Mouse (Mus musculus): ENCODE measurements at regions not wholly inside any gene's neighbourhood (a gene's known extent, or its start where the extent isn't known, plus 50 kb on each side); places are given as distances from the start of the nearest gene placed in this dataset.

DNA sequence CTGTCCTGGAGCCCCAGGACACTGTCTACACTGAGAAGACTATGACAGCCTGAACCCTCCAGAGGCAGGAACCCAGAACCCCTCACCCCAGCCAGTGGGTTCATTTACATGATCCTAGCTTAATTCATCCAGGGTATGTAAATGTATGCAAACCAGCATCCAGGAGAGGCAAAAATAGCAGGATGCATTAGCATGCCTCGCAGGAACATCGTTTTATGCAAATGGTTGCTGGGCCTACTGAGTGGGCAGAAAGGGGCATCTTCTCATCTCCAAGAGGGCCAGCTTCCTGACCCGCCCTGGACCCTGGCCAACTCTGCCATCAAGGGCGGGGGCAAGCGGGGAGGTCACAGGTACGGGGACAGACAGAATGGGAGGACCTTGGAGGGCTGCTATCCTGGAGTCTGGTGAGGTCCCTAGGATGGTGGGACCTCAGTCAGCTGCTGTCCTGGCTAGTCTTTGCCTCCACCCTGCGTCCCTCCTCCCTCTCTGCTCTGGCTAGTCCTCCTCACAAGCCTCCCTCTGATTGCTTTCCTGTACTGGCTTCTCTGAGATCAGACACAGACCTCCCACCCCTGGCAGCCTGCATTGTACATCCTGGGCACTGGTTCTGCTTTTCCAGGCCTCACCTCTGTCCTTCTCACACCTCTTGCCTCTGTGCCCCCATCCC is 52.2 kb upstream of the Gm26897 start:
- DNase-seq (ENCODE audit: low read depth, low spot score): no peak
- WGBS: 63% methylated on average over 7 of the region's 7 CpGs

DNA sequence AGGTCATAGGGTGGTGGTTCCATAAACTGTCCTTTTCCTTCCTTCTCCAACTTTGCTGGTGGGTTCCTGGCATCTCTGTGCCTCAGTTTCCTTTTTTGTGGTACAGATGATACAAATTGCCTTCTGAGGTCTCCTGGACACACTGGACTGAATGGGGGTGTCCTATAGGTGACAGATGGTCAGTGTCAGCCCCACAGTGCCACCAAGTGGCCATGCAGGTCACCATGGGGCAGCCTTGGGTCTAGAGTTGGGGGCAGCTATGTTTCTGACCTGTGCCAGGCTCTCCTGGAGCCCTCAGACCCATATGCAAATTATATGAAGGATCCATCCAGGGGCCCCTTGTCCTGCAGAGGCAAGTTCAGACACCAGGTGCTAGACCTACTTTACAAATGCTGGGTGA is 50.8 kb upstream of the Gm26897 start:
- DNase-seq (ENCODE audit: low read depth, low spot score): no peak
